Comparison of ENCODE assay signal across 17 mouse cellular contexts in genomic region chr3:86123251-86123746, GRCm38 (mm10).
"Had no signal": no experiment of that assay in that cellular context is flagged by ENCODE, and none has a peak within 500 bp of the region (broad histone marks: within the 10 kb centered on the region; RNA-seq: fewer than 3 reads in every experiment).

No protein-coding gene starts in this region.

- H3K4me2 ChIP-seq: limb, embryonic 12.5 days; lung, embryonic 14.5 days; neural tube, embryonic 15.5 days had no signal

- DNase-seq: kidney, adult 8-10 months; kidney, postnatal 36 days; layer of hippocampus, adult 9-11 months; layer of hippocampus, postnatal 36 days; lung, embryonic 14.5 days; lung, postnatal 10 days; midbrain, embryonic 14.5 days; right cerebral cortex, postnatal 4 days; spleen, adult 18-20 months; thymus, adult 2 months; thymus, postnatal 25 days had no signal

- H3K27me3 ChIP-seq: limb, embryonic 12.5 days; neural tube, embryonic 15.5 days had no signal

- H3K4me3 ChIP-seq: limb, embryonic 12.5 days; myocyte; neural tube, embryonic 15.5 days had no signal

- H3K27ac ChIP-seq: limb, embryonic 12.5 days; macrophage; neural tube, embryonic 15.5 days had no signal

- ATAC-seq: inflammation-experienced regulatory T-cells, adult 6 months; intestine, postnatal 0 days had no signal

- H3K9ac ChIP-seq: limb, embryonic 12.5 days; lung, embryonic 14.5 days; neural tube, embryonic 15.5 days had no signal

- H3K9me3 ChIP-seq: limb, embryonic 12.5 days; neural tube, embryonic 15.5 days had no signal
